Comparison of ENCODE assay signal across 7 mouse cellular contexts in genomic region chr6:72233950-72234349, GRCm38 (mm10). TPM values are rescaled to one million over a fixed set of nuclear protein-coding genes. Genes with fewer than 3 reads are reported as not detected.
DNase-seq lines count a peak whose midpoint lies in the region; ATAC-seq and TF ChIP-seq lines count a peak whose summit lies in the region.

No protein-coding gene starts in this region.

- peak; percentile 10; the same call in 1 of the 2 replicates for ATAC-seq in lung, postnatal 0 days
- ATAC-seq in forebrain, embryonic 14.5 days: peak; percentile 10; the same call in 1 of the 2 replicates
- no peak for ATAC-seq in liver, embryonic 11.5 days (replicated peaks; ENCODE audit: low FRiP score)
- no peak for ATAC-seq in stomach, embryonic 16.5 days (ENCODE audit: insufficient read depth, low FRiP score)

- peak overlapping the region; percentile 89 for H3K4me2 ChIP-seq in lung, postnatal 0 days (replicated peaks; ENCODE audit: low read depth, low read length)
- peak overlapping the region; percentile 99 for H3K4me2 ChIP-seq in forebrain, embryonic 14.5 days (ENCODE audit: low read length)
- H3K4me2 ChIP-seq in liver, embryonic 11.5 days: peak overlapping the region; percentile 83
- H3K4me2 ChIP-seq in stomach, embryonic 16.5 days (ENCODE audit: low read depth, low read length): peak overlapping the region; percentile 95

- H3K9me3 ChIP-seq in lung, postnatal 0 days (ENCODE audit: low read length): no peaks in the 10 kb centered on the region
- H3K9me3 ChIP-seq in forebrain, embryonic 14.5 days (replicated peaks; ENCODE audit: control insufficient read depth, low read length): no peaks in the 10 kb centered on the region
- H3K9me3 ChIP-seq in liver, embryonic 11.5 days (ENCODE audit: control insufficient read depth, low read length): no peaks in the 10 kb centered on the region
- no peaks in the 10 kb centered on the region for H3K9me3 ChIP-seq in stomach, embryonic 16.5 days (replicated peaks; ENCODE audit: control insufficient read depth, low read length)

- H3K9ac ChIP-seq in lung, postnatal 0 days (replicated peaks; ENCODE audit: low read depth): peak overlapping the region; percentile 63
- peak overlapping the region; percentile 64 for H3K9ac ChIP-seq in forebrain, embryonic 14.5 days (ENCODE audit: low read length)
- H3K9ac ChIP-seq in liver, embryonic 11.5 days (ENCODE audit: low read depth, low read length): no peak overlapping the region
- peak overlapping the region; percentile 74 for H3K9ac ChIP-seq in stomach, embryonic 16.5 days (ENCODE audit: low read length)

- TF ChIP-seq CTCF in lung, postnatal 0 days (IDR thresholded peaks at IDR 0.05): no peak; the same call in 1 of the 2 replicates

- H3K4me1 ChIP-seq in lung, postnatal 0 days (ENCODE audit: insufficient read depth, low read depth, low read length): peaks cover 18% of the 10 kb centered on the region; the same call in 1 of the 2 replicates
- peaks cover 9% of the 10 kb centered on the region for H3K4me1 ChIP-seq in forebrain, embryonic 14.5 days (ENCODE audit: control insufficient read depth, insufficient read depth, low read length)
- 0 out of 2 replicates have a peak, but pooled peaks cover 2% of the 10 kb centered on the region for H3K4me1 ChIP-seq in liver, embryonic 11.5 days (replicated peaks; ENCODE audit: control insufficient read depth, insufficient read depth, low read length)
- peaks cover 18% of the 10 kb centered on the region for H3K4me1 ChIP-seq in stomach, embryonic 16.5 days (ENCODE audit: control insufficient read depth, insufficient read depth, low read length)

- H3K27ac ChIP-seq in lung, postnatal 0 days (ENCODE audit: low read length): peak overlapping the region; percentile 84
- no peak overlapping the region for H3K27ac ChIP-seq in forebrain, embryonic 14.5 days (ENCODE audit: low read depth, low read length)
- H3K27ac ChIP-seq in liver, embryonic 11.5 days (ENCODE audit: low read depth, low read length): no peak overlapping the region
- H3K27ac ChIP-seq in stomach, embryonic 16.5 days (ENCODE audit: low read length): no peak overlapping the region

- no peak for TF ChIP-seq EP300 in lung, postnatal 0 days (IDR thresholded peaks at IDR 0.05)

- 0% methylated on average over 6 of the region's 13 CpGs for WGBS in lung, postnatal 0 days
- WGBS in forebrain, embryonic 14.5 days: 0% methylated on average over 13 of the region's 13 CpGs
- under 1% methylated on average over 12 of the region's 13 CpGs for WGBS in liver, embryonic 11.5 days
- WGBS in stomach, embryonic 16.5 days: 2% methylated on average over 11 of the region's 13 CpGs

- H3K27me3 ChIP-seq in lung, postnatal 0 days (replicated peaks; ENCODE audit: insufficient read depth, low read length): no peaks in the 10 kb centered on the region
- 0 out of 2 replicates have a peak, but pooled peaks cover 12% of the 10 kb centered on the region for H3K27me3 ChIP-seq in forebrain, embryonic 14.5 days (replicated peaks; ENCODE audit: control insufficient read depth, insufficient read depth, low read length)
- H3K27me3 ChIP-seq in liver, embryonic 11.5 days (replicated peaks; ENCODE audit: control insufficient read depth, insufficient read depth, low read length): peaks cover 84% of the 10 kb centered on the region
- peaks cover 35% of the 10 kb centered on the region for H3K27me3 ChIP-seq in stomach, embryonic 16.5 days (ENCODE audit: control insufficient read depth, insufficient read depth, low read length)

- no peak for DNase-seq in lung, postnatal 0 days (ENCODE audit: low spot score)
- DNase-seq in lung, postnatal 14 days: no peak
- no peak for DNase-seq in forebrain, embryonic 14.5 days (ENCODE audit: low spot score)
- no peak for DNase-seq in liver, embryonic 11.5 days (ENCODE audit: low spot score)
- no peak for DNase-seq in gastrocnemius, postnatal 10 days
- DNase-seq in thymus, postnatal 14 days: no peak

- H3K4me3 ChIP-seq in lung, postnatal 0 days (ENCODE audit: low read depth, low read length): peak overlapping the region; percentile 71
- peak overlapping the region; percentile 50 for H3K4me3 ChIP-seq in forebrain, embryonic 14.5 days (ENCODE audit: low read depth, low read length)
- H3K4me3 ChIP-seq in liver, embryonic 11.5 days (ENCODE audit: low read depth, low read length): peak overlapping the region; percentile 42
- peak overlapping the region; percentile 71 for H3K4me3 ChIP-seq in stomach, embryonic 16.5 days (replicated peaks; ENCODE audit: low read length)

- no peaks in the 10 kb centered on the region for H3K36me3 ChIP-seq in lung, postnatal 0 days (ENCODE audit: insufficient read depth, low read length)
- H3K36me3 ChIP-seq in forebrain, embryonic 14.5 days (ENCODE audit: control insufficient read depth, insufficient read depth, low read length): no peaks in the 10 kb centered on the region
- no peaks in the 10 kb centered on the region for H3K36me3 ChIP-seq in liver, embryonic 11.5 days (ENCODE audit: control insufficient read depth, insufficient read depth, low read length)
- no peaks in the 10 kb centered on the region for H3K36me3 ChIP-seq in stomach, embryonic 16.5 days (ENCODE audit: control insufficient read depth, insufficient read depth, low read length)

RNA-seq across cellular contexts. Expression of gene Atoh8, which starts 1.4 kb away (rescaled TPM):
- polyA plus RNA-seq in lung, postnatal 0 days (2015; fragmentation: Nextera tagmentation; extraction: Ambion mirVana): 17.3 and 20.6 TPM in 2 replicates
- 2.2 and 2.5 TPM in 2 replicates for polyA plus RNA-seq in forebrain, embryonic 14.5 days (2014; fragmentation: Nextera tagmentation; extraction: Ambion mirVana)
- 3.1 and 3.4 TPM in 2 replicates for polyA plus RNA-seq in liver, embryonic 11.5 days (2014; fragmentation: Nextera tagmentation; extraction: Ambion mirVana)
- polyA plus RNA-seq in stomach, embryonic 16.5 days (2015; fragmentation: Nextera tagmentation; extraction: Ambion mirVana): 8.6 and 9.2 TPM in 2 replicates
- 1 to 10 TPM; 4.0 to 4.6 TPM for total RNA-seq in gastrocnemius, postnatal 10 days (2021)

Comparison
In these comparisons a context has a peak if more than half of its experiments do, and no peak if none do; other contexts are left out.
1. ATAC-seq: peak in lung, postnatal 0 days (single experiment) and forebrain, embryonic 14.5 days (single experiment); none in liver, embryonic 11.5 days (single experiment) and stomach, embryonic 16.5 days (single experiment).
2. Peak in every context shown above with its lines, with median percentiles within 50 percentile points of each other: H3K4me2 ChIP-seq and H3K4me3 ChIP-seq.